8 mouse cellular contexts compared by ENCODE assay signal in genomic region chr13:63564626-63565319, GRCm38 (mm10). TPM values are rescaled to one million over a fixed set of nuclear protein-coding genes. Genes with fewer than 3 reads are reported as not detected.
A peak's percentile ranks its signal among the peaks of the same experiment; 100 is the strongest.
DNase-seq lines count a peak whose midpoint lies in the region; ATAC-seq and TF ChIP-seq lines count a peak whose summit lies in the region.

No protein-coding gene starts in this region.

- TF ChIP-seq CTCF in bone marrow macrophage, adult 2 months (IDR thresholded peaks at IDR 0.05; ENCODE audit: low read depth, low read length), result no peak
- TF ChIP-seq CTCF in lung, embryonic 14.5 days (IDR thresholded peaks at IDR 0.05; ENCODE audit: low read depth), result no peak
- TF ChIP-seq CTCF in olfactory bulb, adult 2 months (IDR thresholded peaks at IDR 0.05; ENCODE audit: insufficient read depth, low read depth, low read length), result no peak

- peak overlapping the region; percentile 65 for H3K27ac ChIP-seq in bone marrow macrophage, adult 2 months (ENCODE audit: insufficient read depth, low read depth, low read length)
- H3K27ac ChIP-seq in heart, embryonic 11.5 days (ENCODE audit: low read depth, low read length), result peak overlapping the region; percentile 99
- peak overlapping the region; percentile 98 for H3K27ac ChIP-seq in kidney, embryonic 16.5 days (ENCODE audit: low read length)
- peak overlapping the region; percentile 100 for H3K27ac ChIP-seq in lung, embryonic 14.5 days (ENCODE audit: low read depth)
- peak overlapping the region; percentile 96 for H3K27ac ChIP-seq in olfactory bulb, adult 2 months (ENCODE audit: insufficient read depth, low read depth, low read length)

- no peaks in the 10 kb centered on the region for H3K9me3 ChIP-seq in heart, embryonic 11.5 days (replicated peaks; ENCODE audit: control insufficient read depth, low read length)
- no peaks in the 10 kb centered on the region for H3K9me3 ChIP-seq in kidney, embryonic 16.5 days (ENCODE audit: low read length)
- H3K9me3 ChIP-seq in lung, embryonic 14.5 days (ENCODE audit: low read depth, low read length), result no peaks in the 10 kb centered on the region

- peak overlapping the region; percentile 99 for H3K4me2 ChIP-seq in heart, embryonic 11.5 days
- H3K4me2 ChIP-seq in kidney, embryonic 16.5 days (replicated peaks; ENCODE audit: low read depth, low read length), result peak overlapping the region; percentile 84
- peak overlapping the region; percentile 91 for H3K4me2 ChIP-seq in lung, embryonic 14.5 days

- no peaks in the 10 kb centered on the region for H3K36me3 ChIP-seq in heart, embryonic 11.5 days (ENCODE audit: control insufficient read depth, insufficient read depth, low read length)
- peaks cover 9% of the 10 kb centered on the region; the same call in 1 of the 2 replicates for H3K36me3 ChIP-seq in kidney, embryonic 16.5 days (ENCODE audit: insufficient read depth, low read length)
- H3K36me3 ChIP-seq in lung, embryonic 14.5 days (ENCODE audit: insufficient read depth), result peaks cover 46% of the 10 kb centered on the region

- H3K4me3 ChIP-seq in bone marrow macrophage, adult 2 months (ENCODE audit: insufficient read depth, low read length), result peak overlapping the region; percentile 78
- peak overlapping the region; percentile 95 for H3K4me3 ChIP-seq in heart, embryonic 11.5 days (ENCODE audit: low read depth, low read length)
- H3K4me3 ChIP-seq in kidney, embryonic 16.5 days (ENCODE audit: low read length), result peak overlapping the region; percentile 96
- H3K4me3 ChIP-seq in lung, embryonic 14.5 days (ENCODE audit: low read depth, low read length), result peak overlapping the region; percentile 83
- H3K4me3 ChIP-seq in olfactory bulb, adult 2 months (ENCODE audit: insufficient read depth, low read depth, low read length), result peak overlapping the region; percentile 89

- peak; percentile 29; the same call in 1 of the 2 replicates for ATAC-seq in erythroblast, adult 5-6 weeks (replicated peaks; ENCODE audit: low FRiP score, poor library complexity, severe bottlenecking)
- 0 out of 2 replicates have a peak, but pooled peaks have one; percentile 9 for ATAC-seq in heart, embryonic 11.5 days (replicated peaks; ENCODE audit: insufficient number of reproducible peaks, low FRiP score, low TSS enrichment)
- peak; percentile 34 for ATAC-seq in kidney, embryonic 16.5 days (ENCODE audit: low FRiP score, low TSS enrichment)
- ATAC-seq in lung, embryonic 14.5 days (ENCODE audit: insufficient read depth), result no peak

- H3K27me3 ChIP-seq in heart, embryonic 11.5 days (ENCODE audit: control insufficient read depth, insufficient read depth, low read length), result peaks cover 3% of the 10 kb centered on the region; the same call in 1 of the 2 replicates
- H3K27me3 ChIP-seq in kidney, embryonic 16.5 days (ENCODE audit: insufficient read depth, low read length), result no peaks in the 10 kb centered on the region; the same call in 1 of the 2 replicates
- H3K27me3 ChIP-seq in lung, embryonic 14.5 days (ENCODE audit: insufficient read depth, low read length), result no peaks in the 10 kb centered on the region

- WGBS in heart, embryonic 11.5 days (ENCODE audit: insufficient replicate concordance), result under 1% methylated on average over 36 of the region's 36 CpGs
- WGBS in kidney, embryonic 16.5 days, result under 1% methylated on average over 36 of the region's 36 CpGs
- WGBS in lung, embryonic 14.5 days, result under 1% methylated on average over 36 of the region's 36 CpGs
- WGBS in olfactory bulb, adult 2 months, result 1% methylated on average over 36 of the region's 36 CpGs

- TF ChIP-seq POLR2A in bone marrow macrophage, adult 2 months (IDR thresholded peaks at IDR 0.05; ENCODE audit: borderline replicate concordance, low read depth, low read length), result no peak
- peak; percentile 46 for TF ChIP-seq POLR2A in olfactory bulb, adult 2 months (IDR thresholded peaks at IDR 0.05; ENCODE audit: insufficient read depth, low read depth, low read length)

- DNase-seq in CD8-positive naive resting alpha-beta T cell, adult 2 months (ENCODE audit: low read depth in 2 of 2, low spot score in 2 of 2), result peak; percentile 46 to 62
- peak; percentile 79 for DNase-seq in lung, embryonic 14.5 days
- peak; percentile 45 to 46 for DNase-seq in thymus, postnatal 10 days (ENCODE audit: low spot score in 2 of 2)

- H3K9ac ChIP-seq in heart, embryonic 11.5 days (ENCODE audit: low read depth, low read length), result peak overlapping the region; percentile 99
- H3K9ac ChIP-seq in kidney, embryonic 16.5 days (replicated peaks; ENCODE audit: low read length), result peak overlapping the region; percentile 99
- H3K9ac ChIP-seq in lung, embryonic 14.5 days, result peak overlapping the region; percentile 100

- H3K4me1 ChIP-seq in bone marrow macrophage, adult 2 months (ENCODE audit: control insufficient read depth, insufficient read depth, low read length), result peaks cover 6% of the 10 kb centered on the region; the same call in 1 of the 2 replicates
- H3K4me1 ChIP-seq in heart, embryonic 11.5 days (ENCODE audit: control insufficient read depth, insufficient read depth, low read length), result peaks cover 24% of the 10 kb centered on the region
- H3K4me1 ChIP-seq in kidney, embryonic 16.5 days (ENCODE audit: insufficient read depth, low read length), result peaks cover 42% of the 10 kb centered on the region
- H3K4me1 ChIP-seq in lung, embryonic 14.5 days (ENCODE audit: insufficient read depth), result peaks cover 35% of the 10 kb centered on the region
- peaks cover 2% of the 10 kb centered on the region; the same call in 1 of the 2 replicates for H3K4me1 ChIP-seq in olfactory bulb, adult 2 months (ENCODE audit: control insufficient read depth, insufficient read depth, low read length)

RNA-seq across cellular contexts. Expression of gene Ptch1, which starts 8.6 kb away (rescaled TPM):
- polyA plus RNA-seq in bone marrow macrophage, adult 2 months (2012; ENCODE audit: insufficient read depth, insufficient read length, missing spikeins), result 1.6 and 2.5 TPM in 2 replicates
- total RNA-seq in erythroblast, adult 5-6 weeks (2015; ENCODE audit: low replicate concordance), result 2.5 and 4.8 TPM in 2 replicates
- 1.5 and 2.5 TPM in 2 replicates for total RNA-seq in erythroblast, adult 5-6 weeks (2017; ENCODE audit: low replicate concordance)
- polyA plus RNA-seq in heart, embryonic 11.5 days (2014; fragmentation: Nextera tagmentation; extraction: Ambion mirVana), result 7.4 and 11.8 TPM in 2 replicates
- 15.8 and 18.9 TPM in 2 replicates for polyA plus RNA-seq in kidney, embryonic 16.5 days (2015; fragmentation: Nextera tagmentation; extraction: Ambion mirVana)
- polyA plus RNA-seq in lung, embryonic 14.5 days (2014; fragmentation: Nextera tagmentation; extraction: Ambion mirVana), result 64.6 and 68.6 TPM in 2 replicates
- polyA plus RNA-seq in olfactory bulb, adult 2 months (2012; ENCODE audit: insufficient read depth, insufficient read length, low replicate concordance, missing spikeins), result not detected in 2 replicates
